Mouse (Mus musculus) Patski (cell line): ENCODE results near the gene Ergic1. TPM values are rescaled to one million over a fixed set of nuclear protein-coding genes. Genes with fewer than 3 reads are reported as not detected.

Experiments
- ATAC-seq: fragments of 100-300 bp; one replicate; pipeline ENCODE4 v1.8.0; 2021
- CTCF ChIA-PET: fragments of 350-600 bp; sonication (Branson Sonifier 250); formaldehyde crosslinking; loops from one replicate; lab custom pipeline; 2022; ENCODE audit warnings: inconsistent platforms; lab: Charles Lee
- POLR2A ChIA-PET: fragments of 350-600 bp; sonication (Branson Sonifier 250); formaldehyde crosslinking; loops from one replicate; lab custom pipeline; 2022; ENCODE audit warnings: antibody characterized with exemption, inconsistent platforms; lab: Charles Lee
- DNase-seq: peaks from one replicate; pipeline ENCODE4 v3.0.0-alpha.2; 2011; ENCODE audit warnings: low read depth, low spot score
- H3K27me3 ChIP-seq: fragments of 371-371 bp; one replicate; pipeline ENCODE4 v1.5.1; 2021
- CTCF ChIP-seq: fragments of 100-300 bp; IDR thresholded peaks from one replicate; pipeline ENCODE4 v1.5.1; 2021
- in situ Hi-C: fragments of 300-500 bp; cut with MboI; formaldehyde crosslinking; loops from 3 replicates; pipeline ENCODE4 v1.11.1; 2018; ENCODE audit warnings: low pct_unique_long_range_greater_than_20kb, mixed read lengths
- polyA plus RNA-seq: library from polyadenylated mRNA; unstranded; gene quantifications from one replicate; pipeline ENCODE4 v1.2.3, GENCODE M21; 2021

The Ergic1 gene
- polyA plus RNA-seq, 1 experiment from 2014 or later = 287 TPM

DNA sequence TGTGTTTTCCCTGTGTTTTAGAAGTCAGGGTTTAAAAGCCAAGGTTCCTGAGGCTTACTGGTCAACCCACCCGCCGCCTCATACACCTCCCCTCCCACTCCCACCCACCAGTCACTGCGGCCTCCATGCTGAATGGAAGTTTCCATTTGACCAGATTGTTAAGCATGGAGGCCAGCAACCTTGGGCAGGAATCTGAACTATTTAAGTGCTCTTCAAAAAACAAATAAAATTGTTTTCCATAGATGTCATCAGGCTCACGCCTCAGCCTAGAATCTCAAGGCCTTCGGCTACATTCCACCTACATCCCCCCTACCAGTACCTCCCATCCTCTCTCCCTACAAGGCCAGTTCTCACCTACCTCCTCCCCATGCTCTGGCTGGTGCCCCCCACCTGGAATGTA, 57.2 kb downstream of the Ergic1 start:
- POLR2A ChIA-PET = interaction anchor here (7.3 kb wide), 1 partner anchor 111 kb away, joined by 58 read pairs; no protein-coding TSS in a partner anchor
- CTCF ChIA-PET = interaction anchor here (1.4 kb wide), 1 partner anchor 13 kb away, joined by 4 read pairs; no protein-coding TSS in a partner anchor
- no peak for TF ChIP-seq CTCF
- H3K27me3 ChIP-seq = no peaks in the 10 kb centered on the region
- in situ Hi-C loops = no loop called here
- peak; percentile 62 for DNase-seq
- peak; percentile 47 for ATAC-seq

DNA sequence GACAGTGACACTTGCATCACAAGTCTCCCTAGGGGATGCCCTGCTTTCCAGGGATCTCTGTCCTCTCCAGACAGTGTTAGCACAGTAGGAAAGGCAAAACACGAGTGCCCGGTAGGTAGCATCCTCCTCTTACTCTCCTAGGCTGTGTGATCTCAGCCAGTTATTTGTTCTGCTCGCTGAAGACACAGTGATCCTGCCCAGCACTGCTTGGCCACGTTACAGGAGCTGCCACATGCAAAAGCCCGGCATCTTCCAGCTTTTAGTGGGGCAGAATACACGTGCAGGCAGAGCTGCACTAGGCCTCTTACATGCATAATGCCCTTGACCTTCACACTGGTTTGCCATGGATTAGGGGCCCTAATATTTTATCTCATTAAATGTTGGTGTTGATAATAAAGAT, 58.3 kb downstream of the Ergic1 start:
- ATAC-seq (no peak), DNase-seq (no peak)
- POLR2A ChIA-PET = interaction anchor here (0.7 to 7.3 kb wide), 2 partner anchors 104 to 113 kb away, joined by 3 to 58 read pairs; no protein-coding TSS in a partner anchor
- H3K27me3 ChIP-seq = no peaks in the 10 kb centered on the region
- in situ Hi-C loops = no loop called here
- TF ChIP-seq CTCF = no peak
- CTCF ChIA-PET = interaction anchor here (1.6 kb wide), 1 partner anchor 13 kb away, joined by 3 read pairs; no protein-coding TSS in a partner anchor

DNA sequence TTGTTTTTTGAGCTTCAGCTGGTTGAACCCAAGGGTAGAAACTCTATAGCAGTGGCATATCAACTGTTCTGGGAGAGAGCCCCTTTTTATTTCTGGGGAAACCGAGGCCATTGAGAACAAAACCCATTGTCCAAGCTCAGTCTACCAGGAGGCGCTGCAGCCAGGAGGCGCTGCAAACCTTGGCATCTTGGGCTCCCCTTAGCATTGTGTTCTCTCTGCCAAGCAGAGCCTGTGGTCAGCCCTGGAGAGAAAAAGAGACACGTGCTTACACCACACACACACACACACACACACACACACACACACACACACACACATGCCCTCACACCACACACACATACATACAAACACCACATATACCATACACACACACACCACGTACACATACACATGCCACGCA, 59.0 kb downstream of the Ergic1 start:
- CTCF ChIA-PET = interaction anchor here (1.1 to 1.6 kb wide), 7 partner anchors 12 to 117 kb away, joined by 3 to 5 read pairs (median 3); no protein-coding TSS in a partner anchor
- H3K27me3 ChIP-seq = no peaks in the 10 kb centered on the region
- in situ Hi-C loops = no loop called here
- POLR2A ChIA-PET = interaction anchor here (0.6 to 7.3 kb wide), 3 partner anchors 105 to 567 kb away, joined by 3 to 58 read pairs (median 3); no protein-coding TSS in a partner anchor
- no peak for TF ChIP-seq CTCF
- DNase-seq = no peak
- no peak for ATAC-seq

DNA sequence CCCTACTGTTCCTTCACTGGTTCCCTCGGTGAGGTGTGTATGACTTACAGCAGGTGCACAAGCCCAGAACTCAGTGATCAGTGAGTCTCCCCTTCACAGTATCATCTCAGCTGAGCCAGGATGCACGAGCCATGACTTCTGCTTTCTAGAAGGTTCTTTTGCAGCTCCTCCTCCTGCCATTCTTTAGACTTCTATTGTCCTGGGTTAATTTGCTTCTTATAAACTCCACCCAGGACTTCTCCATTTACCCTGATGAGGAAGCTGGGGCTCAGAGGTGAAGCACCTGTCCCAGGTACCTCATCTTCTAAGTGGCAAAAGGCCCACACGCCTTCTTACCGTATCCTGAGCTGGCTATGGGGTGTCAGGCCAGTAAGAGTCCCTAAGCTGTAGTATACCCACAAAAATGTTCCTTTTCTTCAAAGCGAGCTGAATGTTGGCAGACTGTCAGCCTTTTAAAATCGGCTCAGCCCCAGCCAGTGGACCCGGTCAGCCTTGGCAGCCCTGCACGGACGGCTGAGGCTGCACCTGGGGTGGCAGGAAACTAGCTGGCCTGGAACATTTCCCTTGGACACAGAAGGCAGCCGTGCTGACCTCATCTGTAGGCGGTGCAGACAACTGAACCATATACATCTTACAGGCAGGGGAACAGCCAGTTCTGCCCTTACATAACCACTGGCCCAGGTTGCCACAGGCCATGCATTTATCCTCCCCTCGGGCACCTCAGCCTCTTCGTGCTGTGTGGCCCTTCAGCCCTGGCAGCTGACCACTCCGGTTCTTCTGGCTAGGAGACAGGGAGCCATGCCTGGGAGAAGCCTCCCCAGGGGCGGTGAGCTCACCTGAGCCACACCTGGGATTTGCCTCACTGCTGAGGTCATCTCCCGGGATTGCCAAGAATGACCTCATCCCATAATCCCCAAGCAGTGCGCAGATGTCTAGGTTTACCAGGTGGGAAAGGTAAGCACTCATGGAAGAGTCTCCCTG, 59.8 kb downstream of the Ergic1 start:
- H3K27me3 ChIP-seq = no peaks in the 10 kb centered on the region
- POLR2A ChIA-PET = interaction anchor here (0.5 to 7.3 kb wide), 6 partner anchors 10 to 568 kb away, joined by 3 to 58 read pairs (median 4); no protein-coding TSS in a partner anchor
- in situ Hi-C loops = no loop called here
- CTCF ChIA-PET = interaction anchor here (1.1 to 1.6 kb wide), 8 partner anchors 11 to 118 kb away, joined by 3 to 5 read pairs (median 3); no protein-coding TSS in a partner anchor
- peak; percentile 95 for DNase-seq
- peak; percentile 66 for ATAC-seq
- no peak for TF ChIP-seq CTCF

DNA sequence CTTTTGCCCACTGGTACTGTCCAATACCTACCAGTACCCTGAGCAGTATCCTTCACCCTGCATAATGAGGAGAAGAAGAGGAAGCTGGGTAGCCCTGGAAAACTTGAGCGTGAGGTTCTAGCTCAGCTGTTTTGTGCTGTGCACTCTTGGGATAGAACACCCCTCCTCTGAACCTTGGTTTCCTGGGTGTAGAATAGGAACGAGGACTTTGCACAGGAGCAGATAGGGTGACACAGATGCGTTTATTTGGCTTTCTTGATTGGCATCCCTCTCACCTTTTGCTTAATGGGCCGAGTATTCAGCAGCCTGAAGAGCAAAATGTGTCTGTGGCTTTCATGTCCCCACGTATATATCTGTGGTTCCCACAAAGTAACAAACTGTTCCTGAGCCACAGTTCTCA, 60.6 kb downstream of the Ergic1 start:
- no peak for TF ChIP-seq CTCF
- no peak for DNase-seq
- no peak for ATAC-seq
- H3K27me3 ChIP-seq = no peaks in the 10 kb centered on the region
- in situ Hi-C loops = no loop called here
- CTCF ChIA-PET = interaction anchor here (1.1 kb wide), 1 partner anchor 29 kb away, joined by 3 read pairs; no protein-coding TSS in a partner anchor
- POLR2A ChIA-PET = interaction anchor here (1.0 to 7.3 kb wide), 4 partner anchors 9 to 115 kb away, joined by 3 to 58 read pairs (median 4); no protein-coding TSS in a partner anchor

DNA sequence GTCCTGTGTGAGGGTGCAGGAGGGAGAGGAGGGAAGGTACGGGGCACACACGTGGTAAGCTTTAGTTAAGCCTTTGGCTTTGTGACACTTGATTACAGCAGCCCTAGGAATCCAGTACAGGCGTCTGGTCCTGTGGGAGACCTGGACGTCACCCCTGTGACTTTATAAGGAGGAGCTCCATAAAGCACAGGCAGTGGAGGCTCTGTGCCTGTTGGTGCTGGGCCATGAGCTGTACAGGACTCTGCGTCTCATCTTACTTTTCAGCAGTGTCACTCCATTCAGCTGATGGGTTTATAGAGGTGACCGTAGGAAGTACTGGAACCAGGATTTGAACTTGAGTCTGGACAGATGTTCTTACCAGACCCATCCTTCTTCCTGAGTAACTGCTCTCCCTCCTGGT, 62.7 kb downstream of the Ergic1 start:
- CTCF ChIA-PET = no interaction called here
- POLR2A ChIA-PET = no interaction called here
- DNase-seq = no peak
- in situ Hi-C loops = no loop called here
- TF ChIP-seq CTCF = no peak
- ATAC-seq = no peak
- no peaks in the 10 kb centered on the region for H3K27me3 ChIP-seq

DNA sequence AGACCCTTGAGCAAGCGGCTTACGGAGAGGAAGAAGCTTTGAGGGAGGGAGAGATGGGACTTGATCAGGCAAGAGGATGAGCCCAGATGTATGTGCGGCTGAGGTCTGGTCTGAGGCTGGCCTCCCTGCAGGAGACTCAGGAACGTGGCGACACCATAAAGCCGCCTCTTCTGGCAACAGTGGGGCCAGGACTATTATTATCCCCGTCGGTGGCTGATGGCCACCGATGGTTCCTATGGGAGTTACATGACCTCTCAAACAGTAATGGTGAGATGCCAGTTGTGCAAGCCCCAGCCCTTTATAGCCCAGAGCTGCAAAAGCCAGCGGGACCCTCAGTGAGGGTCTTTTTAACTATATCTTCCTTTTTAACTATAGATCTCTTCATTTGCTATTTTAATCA, 63.7 kb downstream of the Ergic1 start:
- in situ Hi-C loops = no loop called here
- ChIA-PET POLR2A (no interaction called here), CTCF (no interaction called here)
- ATAC-seq (no peak), DNase-seq (no peak)
- no peak for TF ChIP-seq CTCF
- no peaks in the 10 kb centered on the region for H3K27me3 ChIP-seq

DNA sequence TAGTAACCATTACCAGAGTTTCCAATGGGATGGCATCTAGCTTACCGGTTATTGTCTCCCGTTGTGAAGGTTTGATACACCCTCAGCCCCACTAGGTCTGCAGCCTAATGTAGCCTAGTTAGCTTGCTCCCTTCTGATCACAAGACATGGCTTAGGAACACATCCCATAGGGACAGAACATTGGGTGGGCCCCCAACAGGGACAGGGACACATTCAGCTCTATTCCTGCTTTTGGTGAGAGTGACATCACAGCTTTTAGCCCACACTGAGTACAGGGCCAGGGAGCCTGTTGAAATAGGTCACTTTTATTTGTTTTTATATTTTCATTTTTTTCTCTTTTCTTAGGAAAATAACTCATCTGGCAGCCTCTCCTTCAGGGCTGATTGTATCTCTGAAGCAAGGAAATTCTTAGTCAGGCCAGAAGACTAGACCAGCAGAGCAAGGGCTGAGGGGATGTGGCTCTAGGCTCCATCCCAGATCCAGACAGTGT, 64.3 kb downstream of the Ergic1 start:
- CTCF ChIA-PET = no interaction called here
- in situ Hi-C loops = no loop called here
- DNase-seq = no peak

DNA sequence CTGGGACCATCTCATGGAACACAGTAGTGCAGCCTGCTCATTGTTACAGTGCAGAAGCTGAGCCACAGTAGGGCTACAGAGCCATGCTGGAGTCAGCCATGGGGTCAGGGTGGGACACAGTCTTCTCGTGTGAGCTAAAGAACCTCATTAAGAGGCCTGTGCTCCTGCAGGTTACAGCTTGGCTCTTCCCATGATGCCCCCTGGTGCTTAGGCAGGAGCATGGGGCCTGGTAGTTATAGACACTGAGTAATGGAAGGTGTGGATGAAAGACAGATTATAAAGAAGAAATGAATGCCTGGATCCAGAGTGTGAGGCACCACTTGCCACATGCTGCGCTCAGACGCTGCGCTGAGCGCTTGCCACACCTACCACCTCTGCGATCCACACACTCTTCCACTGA, 67.2 kb downstream of the Ergic1 start:
- no peak for ATAC-seq
- POLR2A ChIA-PET = no interaction called here
- no peak for TF ChIP-seq CTCF
- CTCF ChIA-PET = no interaction called here
- no peak for DNase-seq
- no peaks in the 10 kb centered on the region for H3K27me3 ChIP-seq
- in situ Hi-C loops = no loop called here

More for the DNA sequence above, 64.3 kb downstream of the Ergic1 start:
- no peak for ATAC-seq
- TF ChIP-seq CTCF = no peak
- POLR2A ChIA-PET = no interaction called here
- H3K27me3 ChIP-seq = no peaks in the 10 kb centered on the region

DNA sequence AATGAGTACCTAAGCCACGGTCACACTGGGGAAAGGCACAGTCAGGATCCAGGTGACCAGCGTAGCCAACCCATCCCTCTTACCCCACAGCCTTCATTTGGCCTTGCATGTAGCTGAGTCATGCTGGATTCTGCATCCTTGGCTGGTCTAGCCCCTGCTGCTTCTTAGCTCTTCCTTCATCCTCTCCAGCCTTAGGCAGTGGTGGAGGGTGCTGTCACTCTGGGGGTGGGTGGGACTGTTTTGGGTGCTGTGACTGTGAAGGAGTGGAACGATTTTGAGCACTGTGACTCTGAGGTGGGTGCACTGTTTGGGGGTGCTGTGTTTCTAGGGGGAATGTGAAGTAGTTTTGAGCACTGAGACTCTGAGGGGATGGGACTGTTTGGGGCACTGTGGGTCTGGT, 67.6 kb downstream of the Ergic1 start:
- no peak for TF ChIP-seq CTCF
- CTCF ChIA-PET = no interaction called here
- DNase-seq (no peak), ATAC-seq (no peak)
- in situ Hi-C loops = no loop called here
- H3K27me3 ChIP-seq = no peaks in the 10 kb centered on the region
- POLR2A ChIA-PET = no interaction called here
